Mouse (Mus musculus): Measurements from ENCODE around the gene Resp18. TPM values are rescaled to one million over a fixed set of nuclear protein-coding genes. Genes with fewer than 3 reads are reported as not detected.
A peak's percentile ranks its signal among the peaks of the same experiment; 100 is the strongest.

Resp18 gene
- polyA plus RNA-seq, 1 experiment from 2014 or later, result 0.15 TPM

GRCm38 (mm10) chr1:75254625-75255013 lies 23.6 kb downstream of the Resp18 start:
- no peaks in the 10 kb centered on the region for H3K36me3 ChIP-seq (ENCODE audit: control insufficient read depth, insufficient read depth)
- peaks cover 7% of the 10 kb centered on the region for H3K4me1 ChIP-seq (ENCODE audit: control insufficient read depth, low read depth, low read length)
- H3K4me2 ChIP-seq (ENCODE audit: low read depth, low read length), result no peak overlapping the region
- H3K27ac ChIP-seq (ENCODE audit: low read length), result no peak overlapping the region
- H3K9ac ChIP-seq (ENCODE audit: low read depth, low read length), result no peak overlapping the region
- no peaks in the 10 kb centered on the region for H3K27me3 ChIP-seq (ENCODE audit: control insufficient read depth, insufficient read depth, low read depth, low read length)
- H3K4me3 ChIP-seq (ENCODE audit: low read depth, low read length), result no peak overlapping the region
- ATAC-seq (ENCODE audit: low read depth), result no peak
- no peaks in the 10 kb centered on the region for H3K9me3 ChIP-seq (replicated peaks; ENCODE audit: control insufficient read depth, low read length)
- WGBS (ENCODE audit: insufficient replicate concordance), result 64% methylated on average over 8 of the region's 8 CpGs

- no peaks in the 10 kb centered on the region for H3K9me3 ChIP-seq (replicated peaks; ENCODE audit: control insufficient read depth, low read length)
- H3K4me1 ChIP-seq (ENCODE audit: control insufficient read depth, low read depth, low read length), result peaks cover 7% of the 10 kb centered on the region
- no peak overlapping the region for H3K4me2 ChIP-seq (ENCODE audit: low read depth, low read length)
- no peak overlapping the region for H3K9ac ChIP-seq (ENCODE audit: low read depth, low read length)
- no peak overlapping the region for H3K4me3 ChIP-seq (ENCODE audit: low read depth, low read length)
- H3K36me3 ChIP-seq (ENCODE audit: control insufficient read depth, insufficient read depth), result no peaks in the 10 kb centered on the region
- no peak overlapping the region for H3K27ac ChIP-seq (ENCODE audit: low read length)
- no peaks in the 10 kb centered on the region for H3K27me3 ChIP-seq (ENCODE audit: control insufficient read depth, insufficient read depth, low read depth, low read length)
- 53% methylated on average over 16 of the region's 16 CpGs for WGBS (ENCODE audit: insufficient replicate concordance)
- ATAC-seq (ENCODE audit: low read depth), result no peak
These were observed 24.2 kb downstream of the Resp18 start for GRCm38 (mm10) chr1:75253849-75254624.

GRCm38 (mm10) chr1:75253029-75253428 lies 25.2 kb downstream of the Resp18 start:
- Histone ChIP-seq H3K9me3 (replicated peaks; ENCODE audit: control insufficient read depth, low read length) (no peaks in the 10 kb centered on the region), H3K27ac (ENCODE audit: low read length) (no peak overlapping the region), H3K27me3 (ENCODE audit: control insufficient read depth, insufficient read depth, low read depth, low read length) (no peaks in the 10 kb centered on the region), H3K4me3 (ENCODE audit: low read depth, low read length) (no peak overlapping the region), H3K9ac (ENCODE audit: low read depth, low read length) (no peak overlapping the region), H3K4me1 (ENCODE audit: control insufficient read depth, low read depth, low read length) (peaks cover 7% of the 10 kb centered on the region), H3K4me2 (ENCODE audit: low read depth, low read length) (no peak overlapping the region), H3K36me3 (ENCODE audit: control insufficient read depth, insufficient read depth) (no peaks in the 10 kb centered on the region)
- 73% methylated on average over 16 of the region's 16 CpGs for WGBS (ENCODE audit: insufficient replicate concordance)
- no peak for ATAC-seq (ENCODE audit: low read depth)

- Histone ChIP-seq H3K27ac (ENCODE audit: low read length) (no peak overlapping the region), H3K9me3 (replicated peaks; ENCODE audit: control insufficient read depth, low read length) (no peaks in the 10 kb centered on the region), H3K27me3 (ENCODE audit: control insufficient read depth, insufficient read depth, low read depth, low read length) (no peaks in the 10 kb centered on the region), H3K9ac (ENCODE audit: low read depth, low read length) (no peak overlapping the region), H3K4me1 (ENCODE audit: control insufficient read depth, low read depth, low read length) (peaks cover 7% of the 10 kb centered on the region), H3K36me3 (ENCODE audit: control insufficient read depth, insufficient read depth) (no peaks in the 10 kb centered on the region), H3K4me2 (ENCODE audit: low read depth, low read length) (no peak overlapping the region), H3K4me3 (ENCODE audit: low read depth, low read length) (no peak overlapping the region)
- ATAC-seq (ENCODE audit: low read depth), result no peak
- WGBS (ENCODE audit: insufficient replicate concordance), result 66% methylated on average over 13 of the region's 13 CpGs
These were observed 25.9 kb downstream of the Resp18 start for GRCm38 (mm10) chr1:75252308-75252707.

GRCm38 (mm10) chr1:75251112-75251970 lies 26.9 kb downstream of the Resp18 start:
- Histone ChIP-seq H3K4me3 (ENCODE audit: low read depth, low read length) (peak overlapping the region; percentile 33), H3K9ac (ENCODE audit: low read depth, low read length) (peak overlapping the region; percentile 36), H3K9me3 (replicated peaks; ENCODE audit: control insufficient read depth, low read length) (no peaks in the 10 kb centered on the region), H3K4me2 (ENCODE audit: low read depth, low read length) (peak overlapping the region; percentile 59), H3K27me3 (ENCODE audit: control insufficient read depth, insufficient read depth, low read depth, low read length) (no peaks in the 10 kb centered on the region), H3K36me3 (ENCODE audit: control insufficient read depth, insufficient read depth) (no peaks in the 10 kb centered on the region), H3K27ac (ENCODE audit: low read length) (0 out of 2 replicates have a peak overlapping the region, but pooled peaks have one; percentile 23), H3K4me1 (ENCODE audit: control insufficient read depth, low read depth, low read length) (peaks cover 7% of the 10 kb centered on the region)
- peak; percentile 73 for ATAC-seq (ENCODE audit: low read depth)
- WGBS (ENCODE audit: insufficient replicate concordance), result 6% methylated on average over 22 of the region's 22 CpGs

GRCm38 (mm10) chr1:75250498-75250897 lies 27.7 kb downstream of the Resp18 start:
- no peak overlapping the region for H3K4me3 ChIP-seq (ENCODE audit: low read depth, low read length)
- no peak overlapping the region for H3K9ac ChIP-seq (ENCODE audit: low read depth, low read length)
- WGBS (ENCODE audit: insufficient replicate concordance), result 80% methylated on average over 3 of the region's 3 CpGs
- no peaks in the 10 kb centered on the region for H3K36me3 ChIP-seq (ENCODE audit: control insufficient read depth, insufficient read depth)
- no peaks in the 10 kb centered on the region for H3K9me3 ChIP-seq (replicated peaks; ENCODE audit: control insufficient read depth, low read length)
- no peak overlapping the region for H3K4me2 ChIP-seq (ENCODE audit: low read depth, low read length)
- no peaks in the 10 kb centered on the region for H3K27me3 ChIP-seq (ENCODE audit: control insufficient read depth, insufficient read depth, low read depth, low read length)
- peaks cover 7% of the 10 kb centered on the region for H3K4me1 ChIP-seq (ENCODE audit: control insufficient read depth, low read depth, low read length)
- ATAC-seq (ENCODE audit: low read depth), result no peak
- H3K27ac ChIP-seq (ENCODE audit: low read length), result no peak overlapping the region

GRCm38 (mm10) chr1:75248041-75248772 lies 30.0 kb downstream of the Resp18 start:
- 0 out of 2 replicates have a peak overlapping the region, but pooled peaks have one; percentile 25 for H3K27ac ChIP-seq (ENCODE audit: low read length)
- H3K9ac ChIP-seq (ENCODE audit: low read depth, low read length), result no peak overlapping the region
- no peak for ATAC-seq (ENCODE audit: low read depth)

GRCm38 (mm10) chr1:75247071-75247930 lies 30.9 kb downstream of the Resp18 start:
- Histone ChIP-seq H3K27ac (ENCODE audit: low read length) (no peak overlapping the region), H3K9me3 (replicated peaks; ENCODE audit: control insufficient read depth, low read length) (no peaks in the 10 kb centered on the region), H3K4me2 (ENCODE audit: low read depth, low read length) (no peak overlapping the region), H3K36me3 (ENCODE audit: control insufficient read depth, insufficient read depth) (no peaks in the 10 kb centered on the region), H3K27me3 (ENCODE audit: control insufficient read depth, insufficient read depth, low read depth, low read length) (no peaks in the 10 kb centered on the region), H3K4me3 (ENCODE audit: low read depth, low read length) (no peak overlapping the region), H3K9ac (ENCODE audit: low read depth, low read length) (no peak overlapping the region), H3K4me1 (ENCODE audit: control insufficient read depth, low read depth, low read length) (peaks cover 7% of the 10 kb centered on the region)
- no peak for ATAC-seq (ENCODE audit: low read depth)
- WGBS (ENCODE audit: insufficient replicate concordance), result 77% methylated on average over 16 of the region's 16 CpGs

More at GRCm38 (mm10) chr1:75248041-75248772, 30.0 kb downstream of the Resp18 start:
- 53% methylated on average over 9 of the region's 9 CpGs for WGBS (ENCODE audit: insufficient replicate concordance)
- H3K4me3 ChIP-seq (ENCODE audit: low read depth, low read length), result no peak overlapping the region
- H3K4me2 ChIP-seq (ENCODE audit: low read depth, low read length), result no peak overlapping the region
- H3K36me3 ChIP-seq (ENCODE audit: control insufficient read depth, insufficient read depth), result no peaks in the 10 kb centered on the region
- no peaks in the 10 kb centered on the region for H3K27me3 ChIP-seq (ENCODE audit: control insufficient read depth, insufficient read depth, low read depth, low read length)
- peaks cover 7% of the 10 kb centered on the region for H3K4me1 ChIP-seq (ENCODE audit: control insufficient read depth, low read depth, low read length)
- no peaks in the 10 kb centered on the region for H3K9me3 ChIP-seq (replicated peaks; ENCODE audit: control insufficient read depth, low read length)
